Mouse (Mus musculus) gastrocnemius, adult 8-10 months (tissue): Measurements from ENCODE around the gene Dld. TPM values are rescaled to one million over a fixed set of nuclear protein-coding genes. Genes with fewer than 3 reads are reported as not detected.

Source experiments
- DNase-seq, 2 experiments: peaks; one replicate each; pipeline ENCODE4 v3.0.0; 2022; ENCODE audit warnings: low spot score in 2 of 2
- total RNA-seq, 4 experiments: library from RNA; stranded (reverse); gene quantifications; 2 replicates each; pipeline ENCODE4 v1.2.4; 2022

Dld gene
- total RNA-seq, 4 experiments from 2014 or later, result 162 to 186 (median 180) TPM

- DNase-seq, result no peak
Observed at GRCm38 (mm10) chr12:31321532-31321931, 29.7 kb downstream of the Dld start.

- no peak for DNase-seq
Observed at GRCm38 (mm10) chr12:31320817-31321216, 30.4 kb downstream of the Dld start.

GRCm38 (mm10) chr12:31318409-31318963 lies 32.8 kb downstream of the Dld start:
- no peak for DNase-seq

GRCm38 (mm10) chr12:31317670-31318408 lies 33.4 kb downstream of the Dld start:
- DNase-seq, result no peak

GRCm38 (mm10) chr12:31315961-31316360 lies 35.3 kb downstream of the Dld start:
- no peak for DNase-seq

GRCm38 (mm10) chr12:31314310-31314709 lies 36.9 kb downstream of the Dld start:
- no peak for DNase-seq

GRCm38 (mm10) chr12:31313136-31313535 lies 38.1 kb downstream of the Dld start:
- DNase-seq, result no peak

GRCm38 (mm10) chr12:31312281-31312680 lies 39.0 kb downstream of the Dld start:
- no peak for DNase-seq

GRCm38 (mm10) chr12:31311671-31312265 lies 39.5 kb downstream of the Dld start:
- DNase-seq, result no peak

- DNase-seq, result no peak
Observed at GRCm38 (mm10) chr12:31310687-31311086, 40.6 kb downstream of the Dld start.

- DNase-seq, result no peak
Observed at GRCm38 (mm10) chr12:31307756-31308155, 43.5 kb downstream of the Dld start.

GRCm38 (mm10) chr12:31307011-31307410 lies 44.2 kb downstream of the Dld start:
- no peak for DNase-seq

GRCm38 (mm10) chr12:31306075-31306675 lies 45.1 kb downstream of the Dld start:
- DNase-seq, result no peak

GRCm38 (mm10) chr12:31302766-31303511 lies 48.3 kb downstream of the Dld start:
- DNase-seq, result no peak

GRCm38 (mm10) chr12:31302266-31302665 lies 49.0 kb downstream of the Dld start:
- no peak for DNase-seq

GRCm38 (mm10) chr12:31300276-31300675 lies 51.0 kb downstream of the Dld start:
- no peak for DNase-seq

GRCm38 (mm10) chr12:31299676-31300197 lies 51.5 kb downstream of the Dld start:
- DNase-seq, result no peak

GRCm38 (mm10) chr12:31299126-31299525 lies 52.1 kb downstream of the Dld start:
- DNase-seq, result no peak

- DNase-seq, result no peak
Observed at GRCm38 (mm10) chr12:31298530-31298929, 52.7 kb downstream of the Dld start.

GRCm38 (mm10) chr12:31298122-31298521 lies 53.1 kb downstream of the Dld start:
- DNase-seq, result no peak

GRCm38 (mm10) chr12:31296097-31296496 lies 55.2 kb downstream of the Dld start:
- DNase-seq, result no peak
